Mouse (Mus musculus): ENCODE data around the gene Tmem191c. TPM values are rescaled to one million over a fixed set of nuclear protein-coding genes. Genes with fewer than 3 reads are reported as not detected.
A peak's percentile ranks its signal among the peaks of the same experiment; 100 is the strongest.
"Not testable (repeated sequence)": the region's sequence is repeated elsewhere in the genome, so short reads cannot be mapped to it uniquely, and the experiment has no call there.

Tmem191c gene
- total RNA-seq (2021), result 1 to 10 TPM; 8.6 to 9.3 TPM
- long read RNA-seq, experiment 1, transcript Tmem191c-201 (10 exons, 1,631 nt), result major isoform, 12 of 38 reads
- long read RNA-seq, experiment 1, partial matches to known transcripts, result 1 of 38 reads
- long read RNA-seq, experiment 1, other reads (novel, unspliced or antisense), result 23 of 38 reads
- long read RNA-seq, experiment 2, partial matches to known transcripts, result 0 of 10 reads
- long read RNA-seq, experiment 2, other reads (novel, unspliced or antisense), result 7 of 10 reads

DNA sequence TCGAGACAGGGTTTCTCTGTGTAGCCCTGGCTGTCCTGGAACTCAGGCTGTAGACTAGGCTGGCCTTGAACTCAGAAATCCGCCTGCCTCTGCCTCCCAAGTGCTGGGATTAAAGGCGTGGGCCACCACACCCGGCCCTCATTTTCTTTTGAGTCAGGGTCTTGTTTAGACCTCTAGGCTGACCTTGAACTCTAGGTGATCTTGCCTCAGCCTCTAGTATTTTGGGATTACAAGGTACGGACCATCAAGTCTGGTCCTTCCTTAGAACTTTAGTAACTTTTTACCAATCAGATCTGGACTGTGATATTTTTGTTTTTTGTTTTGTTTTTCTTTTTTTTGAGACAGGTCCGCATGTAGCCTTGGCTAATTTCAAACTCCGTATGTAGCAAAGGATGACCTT lies at the start of gene Tmem191c:
Tmem191c (plus strand) TSS at position 357 of the 400 bp plus-strand sequence.
- DNase-seq, result no peak

DNA sequence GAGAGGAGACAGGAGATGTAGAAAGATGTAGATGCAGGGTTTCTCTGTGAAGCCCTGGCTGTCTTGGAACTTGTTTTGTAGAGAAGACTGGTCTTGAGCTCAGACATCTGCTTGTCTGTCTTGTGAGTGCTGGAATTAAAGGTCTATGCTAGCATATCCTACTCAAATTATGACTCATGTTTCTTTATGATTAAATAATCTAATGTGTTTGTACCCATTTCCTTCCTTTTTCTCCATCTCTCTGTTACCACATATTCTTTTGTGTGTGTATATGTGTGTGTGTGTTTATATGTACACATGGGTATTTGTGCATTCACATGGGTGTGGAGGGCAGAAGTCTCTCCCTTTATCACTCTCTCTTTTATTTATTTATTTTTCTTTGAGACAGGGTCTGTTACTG lies 49.4 kb upstream of the Tmem191c start:
- DNase-seq, result no peak

DNA sequence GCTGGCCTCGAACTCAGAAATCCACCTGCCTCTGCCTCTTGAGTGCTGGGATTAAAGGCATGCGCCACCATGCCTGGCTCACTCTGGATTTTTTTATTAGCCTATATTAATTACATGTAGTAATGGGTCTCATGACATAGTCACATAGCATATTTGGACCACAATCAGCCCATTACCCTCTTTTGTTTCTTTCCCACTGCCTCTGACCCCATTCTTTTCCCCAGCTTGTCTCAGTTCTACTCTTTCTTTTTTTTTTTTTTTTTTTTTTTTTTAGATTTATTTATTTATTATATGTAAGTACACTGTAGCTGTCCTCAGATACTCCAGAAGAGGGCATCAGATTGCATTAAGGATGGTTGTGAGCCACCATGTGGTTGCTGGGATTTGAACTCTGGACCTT lies 44.4 kb upstream of the Tmem191c start:
- not testable (repeated sequence) for DNase-seq

DNA sequence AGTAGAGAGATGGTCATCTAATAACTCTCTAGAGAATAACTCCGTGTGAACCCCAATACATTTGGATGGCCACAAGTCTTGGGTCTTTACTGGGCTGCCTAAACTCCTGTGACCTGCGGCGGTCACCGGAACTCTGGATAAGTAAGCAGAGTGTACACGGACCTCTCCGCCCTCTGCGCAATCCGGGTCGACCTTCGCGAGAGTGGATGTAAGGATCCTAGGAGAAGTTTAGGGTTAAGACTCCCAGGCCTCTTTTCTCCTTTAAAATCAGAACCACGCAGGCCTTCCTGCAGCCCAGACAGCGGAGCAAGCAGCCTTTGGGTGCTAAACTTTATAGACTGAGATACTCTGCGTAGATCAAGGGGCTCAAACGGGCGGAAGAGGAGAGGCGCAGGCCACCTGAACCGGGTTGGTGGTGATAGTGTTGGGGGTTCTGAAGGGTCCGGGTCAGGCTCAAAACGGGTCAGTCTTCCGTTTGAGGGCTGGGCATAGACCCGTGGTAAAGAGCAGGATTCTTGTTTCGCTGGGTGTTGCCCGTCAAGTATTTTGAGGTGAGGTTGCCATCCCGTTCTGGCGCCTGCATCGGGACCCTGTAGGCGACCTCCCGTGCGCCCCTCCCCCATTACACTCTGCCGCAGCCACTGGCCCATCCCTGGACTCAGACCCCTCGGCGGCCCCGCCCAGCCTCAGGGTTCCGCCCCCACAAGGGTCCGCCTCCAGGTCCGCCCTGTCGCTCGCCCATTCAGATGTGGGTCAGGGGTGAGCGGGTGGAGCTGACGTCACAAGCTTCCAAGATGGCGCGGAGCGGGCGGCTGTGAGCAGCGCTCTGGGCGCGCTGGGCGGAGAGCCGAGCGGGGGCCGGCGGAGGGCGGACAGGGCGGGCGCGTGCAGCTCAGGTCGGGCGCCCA lies 42.8 kb upstream of the Tmem191c start, which contains the start of gene Hic2:
Hic2 (plus strand) TSS at position 779 of the 908 bp plus-strand sequence.
- DNase-seq, result peak; percentile 97 to 99

DNA sequence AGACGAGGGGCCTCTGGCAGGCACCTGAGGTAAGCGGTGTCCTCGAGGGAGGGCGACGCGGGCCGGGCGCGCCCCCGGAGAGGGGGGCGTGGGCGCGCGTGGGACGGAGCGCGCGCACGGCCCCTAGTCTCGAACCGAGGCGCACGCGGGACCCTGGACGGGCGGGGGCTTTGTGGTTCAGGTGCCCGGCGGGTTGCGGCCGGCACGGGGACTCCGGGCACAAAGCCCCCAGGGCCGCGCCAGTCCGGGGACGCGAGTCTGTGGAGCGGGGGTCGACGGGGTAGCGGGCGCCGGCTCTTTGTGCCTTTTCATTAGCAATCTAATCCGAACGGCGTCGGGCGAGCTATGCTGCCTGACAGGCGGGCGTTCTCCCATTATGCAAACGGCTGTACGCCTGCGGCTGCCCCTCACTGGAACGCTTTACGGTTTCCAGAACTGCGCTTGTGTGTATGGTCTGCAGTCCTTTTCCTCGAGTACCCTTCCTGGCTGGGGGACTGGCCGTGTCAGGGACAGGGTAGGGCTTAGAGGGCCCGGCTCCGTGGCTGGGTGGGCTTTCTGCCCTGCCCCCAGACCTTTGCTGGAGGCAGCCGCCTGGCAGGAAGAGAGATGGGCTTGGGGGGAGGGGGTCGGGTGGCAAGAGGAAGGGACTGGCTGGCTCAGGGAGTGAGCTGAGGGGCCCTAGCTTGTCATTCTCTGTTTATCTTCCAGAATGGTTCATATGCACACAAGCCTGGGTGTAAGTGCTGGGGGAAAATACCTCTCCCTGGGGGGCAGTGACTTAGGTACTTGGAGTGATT lies 42.0 kb upstream of the Tmem191c start:
- DNase-seq, result peak; percentile 23 to 38

DNA sequence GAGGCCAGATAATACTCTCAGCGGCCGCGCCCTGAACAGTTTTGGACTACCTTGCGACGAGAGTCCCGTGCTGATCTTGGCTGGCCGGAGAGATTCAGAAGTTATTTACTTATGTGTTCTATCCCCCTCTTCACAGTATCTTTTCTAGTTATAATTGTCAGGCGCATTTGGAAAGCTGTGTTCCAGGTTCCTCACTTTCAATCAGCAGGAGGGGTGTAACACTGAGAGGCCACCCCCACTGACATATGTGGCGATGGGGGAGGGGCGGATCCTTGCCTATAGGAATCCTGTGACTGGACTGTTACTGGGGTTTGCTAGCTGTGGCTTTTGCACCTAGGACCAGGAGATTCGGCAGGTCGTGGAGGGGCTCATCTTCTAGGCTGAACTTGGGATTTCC lies 41.4 kb upstream of the Tmem191c start:
- peak in 1 of 2 experiments; percentile 25 for DNase-seq

DNA sequence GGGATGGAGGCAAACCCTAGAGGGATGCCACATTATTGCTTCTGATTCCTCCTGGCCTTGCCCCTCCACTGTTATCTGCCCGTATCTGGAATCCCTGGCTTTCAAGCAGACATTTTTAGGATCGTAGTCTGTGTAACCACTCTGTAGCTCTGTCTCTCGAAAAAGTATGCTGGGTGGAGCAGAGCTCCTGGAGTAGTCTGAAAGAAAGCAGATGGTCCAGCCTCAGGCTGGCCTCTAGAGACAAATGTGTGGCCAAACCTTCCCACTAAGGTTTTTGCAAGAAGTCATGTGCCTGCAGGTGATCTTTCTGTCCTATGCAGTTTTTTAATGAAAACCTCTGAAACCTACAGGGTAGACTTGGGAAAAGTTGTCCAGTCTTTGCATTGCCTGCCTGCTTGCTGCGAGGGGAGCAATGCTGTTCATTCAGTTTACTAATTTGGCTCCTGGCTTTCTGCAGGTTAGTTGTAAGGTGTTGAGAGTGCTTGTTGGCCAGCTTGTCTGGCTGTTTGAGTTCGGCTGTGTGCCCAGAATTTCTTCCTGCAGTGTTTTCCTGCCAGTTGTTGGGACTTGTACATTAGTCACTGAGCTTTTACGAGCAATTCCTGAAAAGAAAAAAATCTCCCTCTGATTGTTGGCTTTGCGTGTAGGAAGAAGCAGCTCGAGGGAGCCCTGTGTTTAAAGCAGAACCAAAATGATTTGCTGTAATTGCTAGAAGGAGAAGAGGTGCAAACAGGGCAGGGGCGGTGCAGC lies 40.8 kb upstream of the Tmem191c start:
- peak; percentile 58 to 64 for DNase-seq

DNA sequence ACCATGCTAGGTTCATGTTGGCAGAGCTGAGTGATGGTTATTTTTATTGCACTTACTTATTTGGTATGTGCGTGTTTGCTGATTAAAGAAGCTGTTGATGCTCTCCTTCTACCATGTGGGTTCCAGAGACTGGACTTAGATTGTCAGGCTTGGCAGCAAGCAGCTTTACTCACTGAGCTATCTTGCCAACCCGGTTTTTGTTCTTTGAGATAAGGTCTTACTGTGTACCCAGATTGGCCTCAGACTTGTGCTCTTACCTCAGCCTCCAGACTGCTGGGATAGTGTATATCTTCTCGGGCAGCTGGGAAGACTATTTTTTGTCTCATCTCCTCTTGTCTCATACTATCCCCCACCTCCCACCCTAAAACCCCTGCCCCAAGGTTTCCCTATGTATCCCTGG lies 38.2 kb upstream of the Tmem191c start:
- DNase-seq, result no peak

DNA sequence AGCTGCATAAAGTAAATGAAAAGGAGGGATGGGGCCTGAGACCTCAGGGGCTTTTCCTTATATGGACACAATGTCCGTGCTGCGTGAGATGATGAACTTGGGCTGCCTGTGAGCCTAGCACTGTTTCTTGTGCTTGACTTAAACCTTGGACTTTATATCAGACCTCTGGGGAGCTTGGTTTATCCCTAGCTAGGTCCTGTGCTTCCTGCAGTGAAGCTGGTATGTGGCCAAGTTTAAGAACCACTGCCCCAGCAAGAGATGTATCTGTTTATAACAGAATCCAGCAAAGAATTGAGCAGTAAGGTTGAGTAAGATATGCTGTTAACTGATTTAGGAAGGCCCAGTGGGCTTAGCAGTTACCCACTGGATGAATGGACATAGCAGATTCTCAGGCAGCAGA lies 36.5 kb upstream of the Tmem191c start:
- no peak for DNase-seq

DNA sequence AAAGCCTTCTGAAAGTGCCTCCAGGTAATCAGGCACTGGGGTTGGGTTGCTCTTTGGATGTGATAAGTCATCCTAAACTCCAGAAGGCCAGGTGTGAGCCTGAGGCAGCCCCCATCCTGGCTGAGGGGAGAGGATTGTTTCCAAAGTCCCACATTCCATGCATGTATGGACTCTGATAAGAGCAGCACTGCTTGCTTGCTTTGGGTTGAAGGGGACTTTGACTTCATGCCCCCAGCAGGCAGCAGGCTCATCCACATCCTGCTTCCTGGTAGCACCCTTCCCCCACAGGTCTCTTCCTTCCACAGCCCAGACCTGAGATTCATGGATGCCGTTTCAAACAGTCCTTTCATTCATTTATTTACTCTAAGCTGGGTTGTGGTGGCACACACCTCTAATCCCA lies 32.1 kb upstream of the Tmem191c start:
- DNase-seq, result no peak

DNA sequence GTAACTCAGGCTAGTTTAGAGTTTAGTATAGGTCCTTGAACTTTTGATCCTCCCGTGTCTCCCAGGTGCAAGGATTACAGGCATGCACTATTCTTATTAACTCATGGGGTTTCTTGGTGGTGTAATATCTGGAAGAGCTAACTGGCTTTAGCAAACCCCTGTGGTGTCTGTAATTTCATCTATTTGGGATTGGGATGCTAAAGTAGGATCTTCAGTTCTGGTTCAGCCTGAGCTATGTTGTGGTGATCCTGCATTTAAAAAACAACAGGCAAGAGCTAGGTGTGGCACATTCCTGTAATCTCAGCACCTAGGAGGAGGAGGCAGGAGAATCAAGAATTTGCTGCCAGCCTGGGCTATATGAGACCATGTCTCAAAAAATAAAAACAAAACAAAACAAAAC lies 30.9 kb upstream of the Tmem191c start:
- DNase-seq, result no peak

DNA sequence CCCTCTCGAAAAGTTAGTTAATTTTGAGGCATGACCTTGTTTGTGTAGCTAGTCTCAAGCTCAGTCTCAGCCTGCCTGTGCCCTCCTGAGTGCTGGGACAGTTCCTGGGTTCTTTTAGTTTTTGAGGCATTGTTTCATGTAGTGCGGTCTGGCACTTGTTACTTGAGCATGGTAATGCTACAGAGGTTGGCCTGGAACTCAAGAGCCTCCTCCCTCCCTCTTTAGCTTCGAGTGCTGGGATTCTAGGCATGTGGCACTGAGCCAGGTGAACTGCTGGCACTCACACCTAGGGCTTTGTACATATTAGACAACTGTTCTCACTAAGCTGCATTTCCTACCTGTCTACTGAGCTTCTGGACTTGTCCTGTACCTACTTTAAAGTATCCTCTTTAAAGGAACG lies 28.1 kb upstream of the Tmem191c start:
- DNase-seq, result peak; percentile 20 to 33

DNA sequence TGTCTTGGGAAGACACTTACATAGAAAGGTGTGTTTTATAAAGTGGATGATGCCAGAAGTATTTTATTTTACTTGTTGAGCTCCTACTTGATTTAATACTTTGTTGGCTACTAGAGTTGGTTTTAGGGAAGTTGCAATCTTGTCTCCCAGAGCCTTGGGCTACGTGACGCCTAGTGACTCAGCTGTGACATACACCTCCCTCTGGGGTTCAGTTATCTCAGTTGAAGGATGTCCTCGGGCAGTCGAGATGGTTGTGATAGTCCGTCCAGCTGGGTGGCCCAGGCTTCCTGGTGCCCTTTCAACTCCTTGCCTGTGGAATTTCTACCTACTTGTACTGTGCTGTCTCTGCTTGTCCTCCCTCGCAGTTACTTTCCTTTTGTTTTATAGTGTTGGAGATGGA lies 26.7 kb upstream of the Tmem191c start:
- DNase-seq, result peak; percentile 70 to 78

DNA sequence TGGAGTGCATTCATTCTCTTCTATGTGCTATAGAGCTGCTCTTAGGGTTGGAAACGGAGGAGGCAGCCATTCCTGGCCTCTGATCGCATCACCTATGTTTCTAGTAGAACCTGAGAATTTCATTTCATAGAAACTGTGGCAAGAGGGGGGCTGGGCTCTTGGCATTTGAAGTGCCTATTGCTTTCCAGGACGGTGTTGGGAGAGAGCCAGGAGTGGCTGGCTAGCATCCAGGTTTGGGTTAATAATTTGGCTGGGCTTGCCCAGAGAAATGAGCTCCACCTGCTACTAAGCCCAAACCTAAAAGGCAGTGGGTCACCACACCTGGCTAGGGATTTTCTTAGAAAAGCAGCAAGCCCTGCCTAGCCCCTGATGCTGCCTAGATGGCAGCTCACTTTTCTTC lies 24.3 kb upstream of the Tmem191c start:
- peak; percentile 85 to 86 for DNase-seq

DNA sequence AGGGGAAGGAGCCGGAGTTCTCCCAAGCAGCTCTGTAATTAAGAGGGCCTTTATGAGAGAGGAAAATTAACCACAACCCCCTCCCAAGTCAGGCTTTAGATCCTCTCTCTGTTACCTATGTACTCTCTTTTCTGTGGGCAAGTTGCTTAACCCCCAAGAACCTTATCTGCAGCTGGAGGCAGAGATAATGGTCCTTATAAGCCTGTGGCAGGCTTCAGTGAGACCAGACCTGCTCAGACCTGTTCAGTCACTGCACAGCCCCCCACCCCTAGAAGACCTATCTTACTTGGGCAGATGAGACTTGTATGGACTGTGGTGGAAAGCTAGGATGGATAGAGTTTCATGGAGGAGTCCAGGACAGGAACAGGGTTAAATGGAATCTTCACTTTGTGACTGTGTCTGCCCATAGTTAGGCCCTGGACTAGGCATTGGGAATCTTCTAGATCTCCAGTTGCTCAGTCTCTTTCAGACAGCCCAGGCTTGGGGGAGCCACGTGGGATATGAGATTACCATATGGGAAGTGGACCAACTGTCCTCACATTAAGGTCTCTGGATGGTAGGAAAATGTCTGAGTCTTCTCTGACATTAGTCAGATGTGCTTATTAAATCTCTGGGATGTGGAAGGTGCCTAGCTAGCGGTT lies 23.7 kb upstream of the Tmem191c start:
- no peak for DNase-seq

DNA sequence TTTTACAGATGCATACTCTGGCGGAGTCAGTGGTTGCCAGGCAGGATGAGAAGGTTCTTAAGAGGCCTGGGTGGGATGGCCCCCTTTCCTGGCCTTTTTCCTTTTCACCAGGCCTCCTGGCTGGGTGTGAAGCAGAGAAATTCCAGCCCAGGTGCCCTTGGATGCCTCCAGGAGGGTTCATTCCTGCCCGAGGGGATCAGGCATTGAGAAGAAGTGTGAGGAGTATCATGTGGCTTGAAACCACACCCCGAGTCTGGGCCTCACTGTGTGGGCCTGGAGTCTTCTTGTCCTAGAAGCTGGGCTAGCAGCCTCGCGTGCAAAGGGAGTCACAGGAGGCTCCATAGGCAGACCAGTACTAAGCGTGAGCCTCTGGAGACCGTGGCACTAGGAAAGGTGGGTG lies 23.0 kb upstream of the Tmem191c start:
- no peak for DNase-seq

DNA sequence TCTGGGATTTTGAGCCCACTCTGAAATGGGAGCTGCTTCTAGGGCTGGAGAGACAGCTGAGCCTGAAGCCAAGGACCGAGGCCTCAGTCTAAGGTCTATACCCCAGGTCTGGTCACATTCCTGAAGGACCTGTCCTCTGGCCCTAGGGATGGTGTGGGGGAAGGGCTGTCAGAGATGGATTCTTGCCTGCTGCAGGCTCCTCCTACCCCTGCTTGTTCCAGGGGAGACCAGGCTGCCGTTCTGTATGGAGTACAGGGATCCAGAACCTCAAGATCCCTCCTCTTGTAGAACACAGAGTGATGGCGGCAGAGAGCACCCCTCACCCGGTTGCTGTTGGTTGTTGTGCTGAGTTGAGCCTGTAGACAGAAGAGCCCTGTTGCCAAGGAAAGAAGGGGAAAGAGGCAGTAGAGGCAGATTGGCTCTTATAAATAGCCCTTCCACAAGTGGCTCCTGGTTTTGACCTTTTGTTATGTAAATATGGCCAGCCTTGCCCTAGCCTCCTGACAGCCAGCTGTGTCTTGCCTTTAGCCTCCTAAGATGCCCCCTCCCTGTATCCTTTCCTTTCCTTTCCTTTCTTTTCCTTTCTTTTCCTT lies 21.8 kb upstream of the Tmem191c start:
- no peak for DNase-seq

DNA sequence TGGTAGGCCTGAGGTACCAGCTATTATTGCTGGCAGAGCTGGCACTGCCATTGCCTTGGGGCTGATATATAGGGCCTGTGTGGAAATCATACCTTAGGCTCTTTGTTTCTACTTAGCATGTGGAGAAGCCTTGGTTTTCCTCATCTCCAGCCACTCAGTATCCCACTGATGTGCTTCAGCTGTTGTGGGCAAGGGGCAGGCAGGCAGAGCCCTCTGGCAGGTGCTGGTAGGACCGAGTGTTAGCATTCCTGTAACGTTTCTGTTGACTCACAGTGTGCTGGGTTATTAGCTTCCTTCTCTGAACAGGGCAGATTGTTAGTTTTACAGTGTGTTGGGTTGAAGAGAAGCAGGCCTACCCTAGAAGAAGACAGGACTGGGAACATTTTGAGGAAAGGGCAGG lies 20.6 kb upstream of the Tmem191c start:
- DNase-seq, result no peak

DNA sequence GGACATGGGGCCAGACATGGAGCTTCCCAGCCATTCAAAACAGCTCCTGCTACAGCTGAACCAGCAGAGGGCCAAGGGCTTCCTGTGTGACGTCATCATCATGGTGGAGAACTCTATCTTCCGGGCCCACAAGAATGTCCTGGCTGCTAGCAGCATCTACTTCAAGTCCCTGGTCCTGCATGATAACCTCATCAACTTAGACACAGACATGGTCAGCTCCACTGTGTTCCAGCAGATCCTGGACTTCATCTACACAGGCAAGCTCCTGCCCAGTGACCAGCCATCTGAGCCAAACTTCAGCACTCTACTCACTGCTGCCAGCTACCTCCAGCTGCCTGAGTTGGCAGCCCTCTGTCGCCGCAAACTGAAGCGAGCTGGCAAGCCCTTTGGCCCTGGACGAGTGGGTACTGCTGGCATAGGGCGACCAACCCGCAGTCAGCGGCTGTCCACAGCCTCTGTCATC lies 18.5 kb upstream of the Tmem191c start:
- peak in 1 of 2 experiments; percentile 50 for DNase-seq

DNA sequence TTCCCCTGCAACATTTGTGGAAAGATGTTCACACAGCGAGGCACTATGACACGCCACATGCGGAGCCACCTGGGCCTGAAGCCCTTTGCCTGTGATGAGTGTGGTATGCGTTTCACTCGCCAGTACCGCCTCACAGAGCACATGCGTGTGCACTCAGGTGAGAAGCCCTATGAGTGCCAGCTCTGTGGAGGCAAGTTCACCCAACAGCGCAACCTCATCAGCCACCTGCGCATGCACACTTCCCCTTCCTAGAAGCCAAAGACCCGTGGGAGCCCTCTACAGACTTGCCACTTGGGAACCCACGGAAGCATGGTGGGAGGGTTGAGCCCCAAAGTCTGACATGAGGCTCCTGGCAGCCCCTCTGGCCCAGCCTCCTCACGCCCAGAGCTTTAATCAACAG lies 17.0 kb upstream of the Tmem191c start:
- DNase-seq, result no peak

DNA sequence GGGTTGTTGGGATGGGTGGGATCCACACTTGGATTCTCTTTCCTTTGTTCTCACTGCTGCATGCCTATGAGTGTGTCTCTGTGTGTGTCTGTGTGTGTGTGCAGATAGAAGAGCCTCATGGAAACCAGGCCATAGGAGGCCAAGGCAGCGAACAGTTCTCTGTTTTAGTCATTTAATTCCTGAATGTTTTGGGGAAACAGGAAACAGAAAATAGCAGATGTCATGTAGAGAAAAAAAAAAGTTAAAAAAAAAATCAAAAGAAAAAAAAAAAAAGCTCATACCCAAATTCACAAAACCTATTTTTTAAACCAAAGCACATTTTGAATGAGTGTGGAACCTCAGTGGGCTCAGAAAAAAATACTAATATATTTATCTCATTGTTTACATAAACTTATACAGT lies 14.5 kb upstream of the Tmem191c start:
- no peak for DNase-seq
